In the genomic region with DNA sequence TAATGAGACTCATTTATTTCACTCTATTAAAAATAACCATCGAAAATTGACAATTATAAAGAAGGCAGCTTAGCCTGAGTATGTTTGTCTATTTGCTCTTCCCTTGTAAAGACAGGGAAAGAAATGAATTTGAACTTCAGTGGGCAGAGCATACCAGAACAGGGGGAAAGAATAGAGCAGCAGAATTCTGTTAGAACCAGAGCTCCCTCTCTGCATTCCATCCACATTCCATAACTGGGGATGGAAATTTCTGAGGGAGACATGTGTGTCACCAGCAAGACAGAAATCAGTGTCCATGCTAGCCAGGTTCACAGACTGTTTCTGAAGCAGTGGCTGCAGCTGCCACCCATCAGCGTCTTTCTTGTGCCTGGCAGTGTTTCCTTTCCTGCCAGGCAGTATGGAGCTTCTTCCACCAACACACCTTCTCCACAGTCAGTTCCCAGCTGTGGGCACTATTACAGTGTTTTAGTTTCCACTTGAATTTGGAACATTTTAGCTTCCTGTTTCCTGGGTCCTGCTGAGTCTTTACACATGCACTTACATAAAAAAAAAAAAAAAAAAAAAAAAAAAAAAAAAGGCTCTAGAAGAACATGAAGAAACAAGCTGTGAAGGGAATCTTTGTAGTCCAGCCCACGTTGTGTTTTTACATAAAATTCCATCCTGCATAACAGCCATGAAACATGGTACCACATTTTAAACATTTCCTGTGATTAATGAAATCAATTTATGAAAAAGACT, we compare ENCODE assay signal across 23 mouse cellular contexts.
DNase-seq lines count a peak whose midpoint lies in the region; ATAC-seq and TF ChIP-seq lines count a peak whose summit lies in the region.
"Had no signal": no experiment of that assay in that cellular context is flagged by ENCODE, and none has a peak within 500 bp of the region (broad histone marks: within the 10 kb centered on the region; RNA-seq: fewer than 3 reads in every experiment).

No protein-coding gene starts in this region.

- TF ChIP-seq EP300 in MEL (IDR thresholded peaks at IDR 0.05; ENCODE audit: low read depth in 1 of 2, low read length in 2 of 2), result no peak

- peak; percentile 35 for DNase-seq in embryonic facial prominence, embryonic 14.5 days (ENCODE audit: low spot score)
- no peak for DNase-seq in embryonic facial prominence, embryonic 10.5 days (ENCODE audit: low spot score)
- no peak for DNase-seq in MEL (ENCODE audit: low read depth, low spot score)
- peak; percentile 5 for DNase-seq in brain, adult 2 months (ENCODE audit: low read depth, low spot score)
- no peak for DNase-seq in frontal cortex, postnatal 10 days (ENCODE audit: low spot score in 2 of 2)
- DNase-seq: adrenal gland, adult 2 months; adrenal gland, postnatal 25 days; cerebellum, adult 18-20 months; cerebellum, adult 9-10 months; cerebellum, postnatal 25 days; gastrocnemius, adult 2 months; gastrocnemius, postnatal 14 days; heart, adult 11 months; kidney, adult 11 months had no signal

- WGBS in embryonic facial prominence, embryonic 14.5 days, result 53% methylated on average over 3 of the region's 3 CpGs
- WGBS in embryonic facial prominence, embryonic 10.5 days, result 70% methylated on average over 3 of the region's 3 CpGs
- 66% methylated on average over 3 of the region's 3 CpGs for WGBS in hindbrain, embryonic 16.5 days

- no peak for ATAC-seq in embryonic facial prominence, embryonic 14.5 days (ENCODE audit: low read depth)
- no peak for ATAC-seq in hindbrain, embryonic 16.5 days
- ATAC-seq: forebrain, embryonic 13.5 days; forebrain, embryonic 16.5 days; intestine, embryonic 15.5 days had no signal

- no peaks in the 10 kb centered on the region for H3K27me3 ChIP-seq in embryonic facial prominence, embryonic 14.5 days (replicated peaks; ENCODE audit: control insufficient read depth, insufficient read depth, low read length)
- no peaks in the 10 kb centered on the region for H3K27me3 ChIP-seq in embryonic facial prominence, embryonic 10.5 days (replicated peaks; ENCODE audit: low read depth, poor library complexity, severe bottlenecking)
- no peaks in the 10 kb centered on the region for H3K27me3 ChIP-seq in MEL (ENCODE audit: control insufficient read depth in 1 of 2, insufficient read depth in 2 of 2, low read length in 2 of 2)
- H3K27me3 ChIP-seq in hindbrain, embryonic 16.5 days (replicated peaks; ENCODE audit: control insufficient read depth, insufficient read depth, low read length), result no peaks in the 10 kb centered on the region
- H3K27me3 ChIP-seq: embryonic facial prominence, embryonic 13.5 days; forebrain, embryonic 13.5 days; hindbrain, embryonic 12.5 days; hindbrain, embryonic 15.5 days; intestine, embryonic 15.5 days had no signal

- H3K9me3 ChIP-seq in embryonic facial prominence, embryonic 14.5 days (ENCODE audit: control insufficient read depth, low read length), result no peaks in the 10 kb centered on the region
- H3K9me3 ChIP-seq in embryonic facial prominence, embryonic 10.5 days, result no peaks in the 10 kb centered on the region
- H3K9me3 ChIP-seq in MEL (replicated peaks; ENCODE audit: insufficient read depth, low read length), result no peaks in the 10 kb centered on the region
- no peaks in the 10 kb centered on the region for H3K9me3 ChIP-seq in hindbrain, embryonic 16.5 days (ENCODE audit: control insufficient read depth, low read length)
- H3K9me3 ChIP-seq: embryonic facial prominence, embryonic 13.5 days; forebrain, embryonic 10.5 days; forebrain, embryonic 13.5 days; hindbrain, embryonic 12.5 days; hindbrain, embryonic 15.5 days; intestine, embryonic 15.5 days had no signal

- no peak for TF ChIP-seq RAD21 in MEL (IDR thresholded peaks at IDR 0.05; ENCODE audit: low read depth, low read length)

- no peaks in the 10 kb centered on the region for H3K4me1 ChIP-seq in embryonic facial prominence, embryonic 14.5 days (ENCODE audit: control insufficient read depth, insufficient read depth, low read length)
- no peaks in the 10 kb centered on the region for H3K4me1 ChIP-seq in embryonic facial prominence, embryonic 10.5 days
- no peaks in the 10 kb centered on the region for H3K4me1 ChIP-seq in MEL (ENCODE audit: control insufficient read depth in 1 of 2, insufficient read depth in 2 of 2, low read length in 2 of 2)
- no peaks in the 10 kb centered on the region for H3K4me1 ChIP-seq in hindbrain, embryonic 16.5 days (ENCODE audit: control insufficient read depth, insufficient read depth, low read depth, low read length)
- H3K4me1 ChIP-seq: embryonic facial prominence, embryonic 13.5 days; forebrain, embryonic 10.5 days; forebrain, embryonic 13.5 days; hindbrain, embryonic 12.5 days; hindbrain, embryonic 15.5 days; intestine, embryonic 15.5 days had no signal

- H3K9ac ChIP-seq in embryonic facial prominence, embryonic 14.5 days (ENCODE audit: low read depth, low read length), result no peak overlapping the region
- no peak overlapping the region for H3K9ac ChIP-seq in MEL (ENCODE audit: control insufficient read depth, low read depth, low read length, poor library complexity, severe bottlenecking)
- H3K9ac ChIP-seq in hindbrain, embryonic 16.5 days (ENCODE audit: low read depth, low read length), result no peak overlapping the region
- H3K9ac ChIP-seq: embryonic facial prominence, embryonic 13.5 days; forebrain, embryonic 13.5 days; hindbrain, embryonic 12.5 days; hindbrain, embryonic 15.5 days; intestine, embryonic 15.5 days had no signal

- TF ChIP-seq POLR2A in MEL (IDR thresholded peaks at IDR 0.05; ENCODE audit: control insufficient read depth in 1 of 2, insufficient read depth in 1 of 2, low read depth in 1 of 2, low read length in 2 of 2, poor library complexity in 1 of 2), result no peak

- no peak overlapping the region for H3K27ac ChIP-seq in embryonic facial prominence, embryonic 14.5 days (replicated peaks; ENCODE audit: low read depth, low read length)
- H3K27ac ChIP-seq in embryonic facial prominence, embryonic 10.5 days (replicated peaks), result no peak overlapping the region
- H3K27ac ChIP-seq in MEL (ENCODE audit: control insufficient read depth, low read depth, low read length), result no peak overlapping the region
- no peak overlapping the region for H3K27ac ChIP-seq in hindbrain, embryonic 16.5 days (ENCODE audit: low read depth, low read length)
- H3K27ac ChIP-seq: embryonic facial prominence, embryonic 13.5 days; forebrain, embryonic 10.5 days; forebrain, embryonic 13.5 days; gastrocnemius, adult 2 months; hindbrain, embryonic 12.5 days; hindbrain, embryonic 15.5 days; intestine, embryonic 15.5 days had no signal

- TF ChIP-seq CTCF in MEL (IDR thresholded peaks at IDR 0.05 in 2 of 3, conservative IDR thresholded peaks at IDR 0.05 in 1 of 3; ENCODE audit: control insufficient read depth in 1 of 3, insufficient read depth in 1 of 3, low read depth in 2 of 3, low read length in 3 of 3, poor library complexity in 1 of 3, severe bottlenecking in 1 of 3), result no peak

- H3K4me3 ChIP-seq in embryonic facial prominence, embryonic 14.5 days (ENCODE audit: low read depth, low read length), result no peak overlapping the region
- H3K4me3 ChIP-seq in embryonic facial prominence, embryonic 10.5 days, result no peak overlapping the region
- H3K4me3 ChIP-seq in MEL (ENCODE audit: control insufficient read depth in 1 of 2, insufficient read depth in 1 of 2, low read depth in 2 of 2, low read length in 2 of 2), result no peak overlapping the region
- no peak overlapping the region for H3K4me3 ChIP-seq in hindbrain, embryonic 16.5 days (ENCODE audit: low read length)
- H3K4me3 ChIP-seq: embryonic facial prominence, embryonic 13.5 days; forebrain, embryonic 10.5 days; forebrain, embryonic 13.5 days; gastrocnemius, adult 2 months; hindbrain, embryonic 12.5 days; hindbrain, embryonic 15.5 days; intestine, embryonic 15.5 days had no signal

- no peaks in the 10 kb centered on the region for H3K36me3 ChIP-seq in embryonic facial prominence, embryonic 14.5 days (ENCODE audit: control insufficient read depth, insufficient read depth, low read length)
- H3K36me3 ChIP-seq in embryonic facial prominence, embryonic 10.5 days (replicated peaks), result no peaks in the 10 kb centered on the region
- no peaks in the 10 kb centered on the region for H3K36me3 ChIP-seq in MEL (ENCODE audit: control insufficient read depth in 1 of 2, insufficient read depth in 2 of 2, low read length in 2 of 2)
- no peaks in the 10 kb centered on the region for H3K36me3 ChIP-seq in hindbrain, embryonic 16.5 days (ENCODE audit: control insufficient read depth, insufficient read depth, low read length)
- H3K36me3 ChIP-seq: embryonic facial prominence, embryonic 13.5 days; forebrain, embryonic 10.5 days; hindbrain, embryonic 12.5 days; hindbrain, embryonic 15.5 days; intestine, embryonic 15.5 days had no signal

- no peaks in the 10 kb centered on the region for H3K79me2 ChIP-seq in MEL (ENCODE audit: control insufficient read depth, insufficient read depth, low read length, poor library complexity)

- no peak overlapping the region for H3K4me2 ChIP-seq in embryonic facial prominence, embryonic 14.5 days (ENCODE audit: low read depth, low read length)
- H3K4me2 ChIP-seq in hindbrain, embryonic 16.5 days (ENCODE audit: low read length), result no peak overlapping the region
- H3K4me2 ChIP-seq: embryonic facial prominence, embryonic 13.5 days; forebrain, embryonic 13.5 days; heart, embryonic 11.5 days; hindbrain, embryonic 12.5 days; hindbrain, embryonic 15.5 days; intestine, embryonic 15.5 days had no signal

TF ChIP-seq in MEL, 35 proteins besides CTCF, POLR2A, EP300 and RAD21:
- TF ChIP-seq NRF1 (IDR thresholded peaks at IDR 0.05; ENCODE audit: insufficient read depth, low read depth, low read length, poor library complexity, severe bottlenecking) (no peak), ZMIZ1 (IDR thresholded peaks at IDR 0.05; ENCODE audit: low read depth, low read length) (no peak), ZNF384 (IDR thresholded peaks at IDR 0.05; ENCODE audit: low read depth, low read length) (peak; percentile 65), POLR2AphosphoS2 (IDR thresholded peaks at IDR 0.05; ENCODE audit: low read length) (no peak), CHD1 (IDR thresholded peaks at IDR 0.05; ENCODE audit: low read depth, low read length) (no peak)

Comparison
In these comparisons a context has a peak if more than half of its experiments do, and no peak if none do; other contexts are left out.
1. DNase-seq: peak in embryonic facial prominence, embryonic 14.5 days (single experiment) and brain, adult 2 months (single experiment); none in embryonic facial prominence, embryonic 10.5 days (single experiment), MEL (single experiment) and frontal cortex, postnatal 10 days (0 of 2).